Mouse (Mus musculus) lung, postnatal 0 days (tissue): ENCODE measurements around the gene Ksr1. TPM values are rescaled to one million over a fixed set of nuclear protein-coding genes. Genes with fewer than 3 reads are reported as not detected.

Source experiments
- ATAC-seq: fragments of 200-750 bp; cut with Nextera tagmentation; 2 replicates; pipeline ENCODE4 v1.8.0; 2017; ENCODE audit warnings: moderate library complexity
- DNase-seq: peaks from one replicate; pipeline ENCODE4 v3.0.0-alpha.2; 2016; ENCODE audit warnings: low spot score
- H3K27ac ChIP-seq: fragments of 300-500 bp; sonication (generic); 2 replicates; pipeline ENCODE4 v1.5.1; 2014; ENCODE audit warnings: antibody characterized with exemption, mild to moderate bottlenecking, low read length, mixed read lengths
- H3K27me3 ChIP-seq: fragments of 300-500 bp; sonication (generic); replicated peaks from 2 replicates; pipeline ENCODE4 v1.6.1; 2014; ENCODE audit warnings: low read length, mixed read lengths; ENCODE audit not compliant: insufficient read depth
- H3K36me3 ChIP-seq: fragments of 300-500 bp; sonication (generic); 2 replicates; pipeline ENCODE4 v1.6.1; 2014; ENCODE audit warnings: low read length, mixed read lengths; ENCODE audit not compliant: insufficient read depth
- H3K4me1 ChIP-seq: fragments of 300-500 bp; sonication (generic); 2 replicates; pipeline ENCODE4 v1.6.1; 2014; ENCODE audit warnings: antibody characterized with exemption, low read depth, low read length, mixed read lengths; ENCODE audit not compliant: insufficient read depth
- H3K4me2 ChIP-seq: fragments of 300-500 bp; sonication (generic); replicated peaks from 2 replicates; pipeline ENCODE4 v1.6.1; 2014; ENCODE audit warnings: low read depth, mild to moderate bottlenecking, low read length, moderate library complexity, mixed read lengths
- H3K4me3 ChIP-seq: fragments of 300-500 bp; sonication (generic); 2 replicates; pipeline ENCODE4 v1.5.1; 2014; ENCODE audit warnings: low read depth, low read length
- H3K9ac ChIP-seq: fragments of 300-500 bp; sonication (generic); replicated peaks from 2 replicates; pipeline ENCODE4 v1.6.1; 2014; ENCODE audit warnings: low read depth, mild to moderate bottlenecking
- H3K9me3 ChIP-seq: fragments of 300-500 bp; sonication (generic); 2 replicates; pipeline ENCODE4 v1.6.1; 2016; ENCODE audit warnings: low read length, mixed read lengths
- CTCF ChIP-seq: IDR thresholded peaks from 2 replicates; pipeline ENCODE4 v1.5.1; 2016; ENCODE audit warnings: antibody characterized with exemption, mild to moderate bottlenecking
- EP300 ChIP-seq: IDR thresholded peaks from 2 replicates; pipeline ENCODE4 v1.6.1; 2016; ENCODE audit warnings: antibody characterized with exemption, mild to moderate bottlenecking, control low read depth
- WGBS: fragments of 180-500 bp; shearing (Covaris S2); extraction: QIAGEN DNeasy Blood & Tissue Kit; methylation state at CpG from one replicate; pipeline ENCODE4 v1.1.7; 2014; 5-methylcytosine and 5-hydroxymethylcytosine counted together
- polyA plus RNA-seq: library from polyadenylated mRNA; unstranded; fragments of >200 nt; fragmentation: Nextera tagmentation; extraction: Ambion mirVana; gene quantifications from 2 replicates; pipeline ENCODE4 v1.2.1, GENCODE M21; 2015

Gene Ksr1
- polyA plus RNA-seq, 1 experiment from 2014 or later = 2.3 TPM

DNA sequence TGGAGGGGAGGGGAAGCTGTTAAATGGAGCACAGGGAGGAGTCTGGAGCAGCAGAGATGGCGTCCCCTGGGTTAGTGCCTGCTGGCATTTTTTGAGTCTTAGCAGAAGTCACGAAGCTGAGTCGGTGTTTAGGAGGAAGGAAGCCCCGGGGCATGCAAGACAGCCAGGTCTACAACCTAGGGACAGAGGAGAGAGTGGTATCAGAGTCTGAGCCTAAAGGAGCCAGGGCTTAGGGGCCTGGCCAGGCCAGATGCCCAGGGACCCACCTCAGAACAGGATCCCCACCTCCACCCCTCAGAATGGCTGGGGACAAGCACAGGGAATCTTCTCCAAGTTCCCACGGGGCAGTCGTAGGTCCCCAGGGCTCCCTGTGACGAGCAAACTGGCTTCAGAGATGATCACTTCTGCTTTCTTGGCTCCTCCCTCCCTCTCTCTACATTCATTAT lies 129.0 kb downstream of the Ksr1 start:
- H3K4me1 ChIP-seq = no peaks in the 10 kb centered on the region
- ATAC-seq (no peak), DNase-seq (no peak)
- H3K9me3 ChIP-seq = no peaks in the 10 kb centered on the region
- peaks cover 12% of the 10 kb centered on the region; the same call in 1 of the 2 replicates for H3K36me3 ChIP-seq
- no peak overlapping the region for H3K4me2 ChIP-seq
- H3K9ac ChIP-seq = no peak overlapping the region
- no peak overlapping the region for H3K27ac ChIP-seq
- TF ChIP-seq CTCF = no peak
- no peak for TF ChIP-seq EP300
- 70% methylated on average over 7 of the region's 7 CpGs for WGBS
- H3K4me3 ChIP-seq = no peak overlapping the region
- H3K27me3 ChIP-seq = no peaks in the 10 kb centered on the region

- WGBS = 54% methylated on average over 12 of the region's 12 CpGs
- no peak for TF ChIP-seq EP300
- no peak for ATAC-seq
- no peak overlapping the region for H3K4me3 ChIP-seq
- H3K4me1 ChIP-seq = no peaks in the 10 kb centered on the region
- H3K36me3 ChIP-seq = peaks cover 12% of the 10 kb centered on the region; the same call in 1 of the 2 replicates
- H3K27ac ChIP-seq = no peak overlapping the region
- H3K9me3 ChIP-seq = no peaks in the 10 kb centered on the region
- no peaks in the 10 kb centered on the region for H3K27me3 ChIP-seq
- no peak overlapping the region for H3K4me2 ChIP-seq
- DNase-seq = no peak
- H3K9ac ChIP-seq = no peak overlapping the region
Measured at GRCm38 (mm10) chr11:79016236-79016635, 130.0 kb downstream of the Ksr1 start.

- no peak for DNase-seq
Measured at GRCm38 (mm10) chr11:79015660-79016215, 130.5 kb downstream of the Ksr1 start.

DNA sequence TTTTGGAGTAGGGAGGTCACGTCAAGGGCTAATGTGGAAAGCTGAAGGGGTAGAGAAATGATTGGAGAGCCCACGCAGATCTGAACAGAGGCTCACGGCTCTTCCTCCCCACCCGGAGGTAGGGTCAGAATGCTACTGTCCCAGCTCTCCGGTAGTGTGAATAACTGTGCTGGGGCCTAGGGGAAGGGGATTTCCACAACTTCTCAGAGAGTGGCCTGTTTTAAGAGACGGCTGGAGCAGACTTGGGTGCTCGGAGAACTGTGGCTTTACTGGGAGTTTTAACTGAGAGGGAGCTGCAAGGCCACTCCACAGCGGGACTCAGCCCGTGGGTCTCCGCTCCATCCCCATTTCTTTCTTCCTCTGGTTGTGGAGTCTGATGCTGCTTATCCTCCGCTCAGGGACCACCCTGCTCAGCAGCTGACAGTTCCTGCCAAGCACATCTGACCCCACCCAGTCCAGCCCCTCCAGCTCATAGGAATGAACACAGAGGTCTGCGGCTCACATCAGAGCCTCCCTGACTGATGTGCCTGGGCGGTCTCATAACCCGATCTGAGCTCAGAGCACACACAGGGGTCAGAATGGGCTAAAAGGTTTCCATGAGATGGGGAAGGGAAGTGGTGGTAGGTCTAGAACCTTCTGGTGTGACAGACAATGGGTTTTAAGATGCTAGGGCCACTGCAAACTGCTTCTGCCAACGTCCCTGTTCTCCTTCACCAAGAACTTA lies 131.4 kb downstream of the Ksr1 start:
- Histone ChIP-seq H3K27ac (no peak overlapping the region), H3K27me3 (no peaks in the 10 kb centered on the region), H3K4me1 (no peaks in the 10 kb centered on the region), H3K36me3 (0 out of 2 replicates have a peak, but pooled peaks cover 12% of the 10 kb centered on the region), H3K4me3 (no peak overlapping the region), H3K9me3 (no peaks in the 10 kb centered on the region), H3K9ac (no peak overlapping the region), H3K4me2 (no peak overlapping the region)
- DNase-seq (no peak), ATAC-seq (no peak)
- 63% methylated on average over 15 of the region's 15 CpGs for WGBS
- no peak for TF ChIP-seq EP300
- TF ChIP-seq CTCF = no peak

More at GRCm38 (mm10) chr11:79015660-79016215, 130.5 kb downstream of the Ksr1 start:
- no peak overlapping the region for H3K9ac ChIP-seq
- no peaks in the 10 kb centered on the region for H3K9me3 ChIP-seq
- H3K4me1 ChIP-seq = no peaks in the 10 kb centered on the region
- no peak for ATAC-seq
- H3K4me3 ChIP-seq = no peak overlapping the region
- H3K27me3 ChIP-seq = no peaks in the 10 kb centered on the region
- 88% methylated on average over 24 of the region's 24 CpGs for WGBS
- no peak overlapping the region for H3K27ac ChIP-seq
- TF ChIP-seq EP300 (no peak), CTCF (no peak)
- H3K4me2 ChIP-seq = no peak overlapping the region
- peaks cover 12% of the 10 kb centered on the region; the same call in 1 of the 2 replicates for H3K36me3 ChIP-seq

GRCm38 (mm10) chr11:79013806-79014205 lies 132.4 kb downstream of the Ksr1 start:
- Histone ChIP-seq H3K27me3 (no peaks in the 10 kb centered on the region), H3K4me1 (no peaks in the 10 kb centered on the region), H3K36me3 (0 out of 2 replicates have a peak, but pooled peaks cover 12% of the 10 kb centered on the region), H3K27ac (0 out of 2 replicates have a peak overlapping the region, but pooled peaks have one; percentile 26), H3K4me2 (no peak overlapping the region), H3K9me3 (no peaks in the 10 kb centered on the region), H3K4me3 (no peak overlapping the region), H3K9ac (no peak overlapping the region)
- WGBS = 48% methylated on average over 9 of the region's 9 CpGs
- DNase-seq (peak; percentile 28), ATAC-seq (no peak; the same call in 1 of the 2 replicates)
- TF ChIP-seq CTCF (no peak), EP300 (no peak)

DNA sequence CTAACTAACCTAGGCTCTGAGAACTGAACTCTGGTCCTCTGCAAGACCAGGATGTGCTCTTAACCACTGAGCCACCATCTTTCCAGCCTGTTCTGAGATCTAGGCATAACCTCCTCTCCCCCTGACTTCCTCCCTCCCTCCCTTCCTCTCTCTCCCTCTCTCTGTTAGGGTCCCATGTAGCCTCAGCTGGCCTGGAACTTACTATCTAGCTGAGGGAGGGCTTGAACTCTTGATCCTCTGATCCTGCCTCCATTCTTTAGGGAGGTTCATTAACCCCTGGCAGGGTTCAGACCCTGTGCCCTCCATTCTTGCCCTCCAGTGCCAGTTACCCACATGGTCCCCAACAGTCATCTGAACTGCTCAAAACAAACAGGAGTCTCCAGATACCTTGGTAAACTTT lies 133.2 kb downstream of the Ksr1 start:
- H3K9me3 ChIP-seq = no peaks in the 10 kb centered on the region
- H3K4me1 ChIP-seq = no peaks in the 10 kb centered on the region
- DNase-seq (no peak), ATAC-seq (no peak)
- no peak overlapping the region for H3K4me3 ChIP-seq
- TF ChIP-seq CTCF = no peak
- no peak for TF ChIP-seq EP300
- no peak overlapping the region for H3K27ac ChIP-seq
- H3K9ac ChIP-seq = no peak overlapping the region
- no peaks in the 10 kb centered on the region for H3K27me3 ChIP-seq
- H3K36me3 ChIP-seq = 0 out of 2 replicates have a peak, but pooled peaks cover 10% of the 10 kb centered on the region
- H3K4me2 ChIP-seq = no peak overlapping the region
